Comparison of ENCODE assay signal across 9 mouse cellular contexts in genomic region chr12:31184217-31184975, GRCm38 (mm10). TPM values are rescaled to one million over a fixed set of nuclear protein-coding genes. Genes with fewer than 3 reads are reported as not detected.
DNase-seq lines count a peak whose midpoint lies in the region; ATAC-seq lines count a peak whose summit lies in the region.
"Had no signal": no experiment of that assay in that cellular context is flagged by ENCODE, and none has a peak within 500 bp of the region (broad histone marks: within the 10 kb centered on the region; RNA-seq: fewer than 3 reads in every experiment).

No protein-coding gene starts in this region.

- H3K4me1 ChIP-seq in hindbrain, embryonic 10.5 days (replicated peaks), result peaks cover 20% of the 10 kb centered on the region
- no peaks in the 10 kb centered on the region for H3K4me1 ChIP-seq in hindbrain, embryonic 11.5 days (replicated peaks; ENCODE audit: control insufficient read depth, insufficient read depth, low read length)
- peaks cover 27% of the 10 kb centered on the region for H3K4me1 ChIP-seq in embryonic facial prominence, embryonic 14.5 days (ENCODE audit: control insufficient read depth, insufficient read depth, low read length)

- 76% methylated on average over 11 of the region's 11 CpGs for WGBS in hindbrain, embryonic 10.5 days
- 76% methylated on average over 11 of the region's 11 CpGs for WGBS in hindbrain, embryonic 11.5 days
- 20% methylated on average over 11 of the region's 11 CpGs for WGBS in embryonic facial prominence, embryonic 14.5 days

- no peaks in the 10 kb centered on the region for H3K27me3 ChIP-seq in hindbrain, embryonic 10.5 days (ENCODE audit: insufficient read depth, poor library complexity, severe bottlenecking)
- no peaks in the 10 kb centered on the region for H3K27me3 ChIP-seq in hindbrain, embryonic 11.5 days (ENCODE audit: control insufficient read depth, insufficient read depth, low read length)
- H3K27me3 ChIP-seq in embryonic facial prominence, embryonic 14.5 days (replicated peaks; ENCODE audit: control insufficient read depth, insufficient read depth, low read length), result no peaks in the 10 kb centered on the region

- no peaks in the 10 kb centered on the region for H3K9me3 ChIP-seq in hindbrain, embryonic 10.5 days
- no peaks in the 10 kb centered on the region for H3K9me3 ChIP-seq in hindbrain, embryonic 11.5 days (ENCODE audit: control insufficient read depth, low read length)
- no peaks in the 10 kb centered on the region for H3K9me3 ChIP-seq in embryonic facial prominence, embryonic 14.5 days (ENCODE audit: control insufficient read depth, low read length)

- no peak overlapping the region for H3K4me2 ChIP-seq in hindbrain, embryonic 11.5 days (replicated peaks; ENCODE audit: low read depth, low read length)
- H3K4me2 ChIP-seq in embryonic facial prominence, embryonic 14.5 days (ENCODE audit: low read depth, low read length), result 0 out of 2 replicates have a peak overlapping the region, but pooled peaks have one; percentile 10

- H3K27ac ChIP-seq in hindbrain, embryonic 10.5 days, result 0 out of 2 replicates have a peak overlapping the region, but pooled peaks have one; percentile 18
- no peak overlapping the region for H3K27ac ChIP-seq in hindbrain, embryonic 11.5 days (ENCODE audit: low read depth, low read length)
- peak overlapping the region; percentile 84 for H3K27ac ChIP-seq in embryonic facial prominence, embryonic 14.5 days (replicated peaks; ENCODE audit: low read depth, low read length)
- H3K27ac ChIP-seq: macrophage had no signal

- H3K4me3 ChIP-seq in hindbrain, embryonic 10.5 days, result no peak overlapping the region
- no peak overlapping the region for H3K4me3 ChIP-seq in hindbrain, embryonic 11.5 days (ENCODE audit: low read depth, low read length)
- H3K4me3 ChIP-seq in embryonic facial prominence, embryonic 14.5 days (ENCODE audit: low read depth, low read length), result no peak overlapping the region

- no peak overlapping the region for H3K9ac ChIP-seq in hindbrain, embryonic 11.5 days (ENCODE audit: low read depth, low read length)
- H3K9ac ChIP-seq in embryonic facial prominence, embryonic 14.5 days (ENCODE audit: low read depth, low read length), result no peak overlapping the region

- ATAC-seq in hindbrain, embryonic 11.5 days (ENCODE audit: low FRiP score), result no peak
- peak; percentile 61 for ATAC-seq in embryonic facial prominence, embryonic 14.5 days (ENCODE audit: low read depth)

- H3K36me3 ChIP-seq in hindbrain, embryonic 10.5 days, result no peaks in the 10 kb centered on the region
- no peaks in the 10 kb centered on the region for H3K36me3 ChIP-seq in hindbrain, embryonic 11.5 days (ENCODE audit: control insufficient read depth, insufficient read depth, low read length)
- no peaks in the 10 kb centered on the region for H3K36me3 ChIP-seq in embryonic facial prominence, embryonic 14.5 days (ENCODE audit: control insufficient read depth, insufficient read depth, low read length)

- intact Hi-C loops in heart, postnatal 25 days (cut with DNase I), result no loop called here

- no peak for DNase-seq in hindbrain, embryonic 10.5 days (ENCODE audit: low spot score)
- DNase-seq in hindbrain, embryonic 11.5 days (ENCODE audit: low spot score), result no peak
- DNase-seq in embryonic facial prominence, embryonic 14.5 days (ENCODE audit: low spot score), result peak; percentile 88
- DNase-seq in heart, postnatal 25 days (ENCODE audit: low spot score), result peak; percentile 65
- DNase-seq in lung, postnatal 10 days, result peak; percentile 82
- no peak for DNase-seq in thymus, postnatal 25 days
- DNase-seq in spleen, postnatal 36 days (ENCODE audit: low spot score in 2 of 2), result no peak
- DNase-seq in right cerebral cortex, postnatal 25 days, result no peak

RNA-seq across cellular contexts. Expression of gene Gm6993, which starts 56.2 kb away (rescaled TPM):
- not detected in 2 replicates for polyA plus RNA-seq in hindbrain, embryonic 10.5 days (2016; fragmentation: Nextera tagmentation; extraction: Ambion mirVana)
- not detected in 2 replicates for polyA plus RNA-seq in hindbrain, embryonic 11.5 days (2014; fragmentation: Nextera tagmentation; extraction: Ambion mirVana)
- not detected in 2 replicates for polyA plus RNA-seq in embryonic facial prominence, embryonic 14.5 days (2014; fragmentation: Nextera tagmentation; extraction: Ambion mirVana)
- total RNA-seq in heart, postnatal 25 days (2021), result not detected
- polyA plus RNA-seq: macrophage had no signal

Comparison
In these comparisons a context has a peak if more than half of its experiments do, and no peak if none do; other contexts are left out.
1. DNase-seq: peak in embryonic facial prominence, embryonic 14.5 days (single experiment), heart, postnatal 25 days (single experiment) and lung, postnatal 10 days (single experiment); none in hindbrain, embryonic 10.5 days (single experiment), hindbrain, embryonic 11.5 days (single experiment), thymus, postnatal 25 days (single experiment), spleen, postnatal 36 days (0 of 2) and right cerebral cortex, postnatal 25 days (single experiment).